Mouse (Mus musculus): ENCODE measurements around the gene Foxj2. TPM values are rescaled to one million over a fixed set of nuclear protein-coding genes. Genes with fewer than 3 reads are reported as not detected.

Foxj2 gene
- 8.1 and 8.5 TPM in 2 replicates for polyA plus RNA-seq (2015; fragmentation: Nextera tagmentation; extraction: Ambion mirVana)

DNA sequence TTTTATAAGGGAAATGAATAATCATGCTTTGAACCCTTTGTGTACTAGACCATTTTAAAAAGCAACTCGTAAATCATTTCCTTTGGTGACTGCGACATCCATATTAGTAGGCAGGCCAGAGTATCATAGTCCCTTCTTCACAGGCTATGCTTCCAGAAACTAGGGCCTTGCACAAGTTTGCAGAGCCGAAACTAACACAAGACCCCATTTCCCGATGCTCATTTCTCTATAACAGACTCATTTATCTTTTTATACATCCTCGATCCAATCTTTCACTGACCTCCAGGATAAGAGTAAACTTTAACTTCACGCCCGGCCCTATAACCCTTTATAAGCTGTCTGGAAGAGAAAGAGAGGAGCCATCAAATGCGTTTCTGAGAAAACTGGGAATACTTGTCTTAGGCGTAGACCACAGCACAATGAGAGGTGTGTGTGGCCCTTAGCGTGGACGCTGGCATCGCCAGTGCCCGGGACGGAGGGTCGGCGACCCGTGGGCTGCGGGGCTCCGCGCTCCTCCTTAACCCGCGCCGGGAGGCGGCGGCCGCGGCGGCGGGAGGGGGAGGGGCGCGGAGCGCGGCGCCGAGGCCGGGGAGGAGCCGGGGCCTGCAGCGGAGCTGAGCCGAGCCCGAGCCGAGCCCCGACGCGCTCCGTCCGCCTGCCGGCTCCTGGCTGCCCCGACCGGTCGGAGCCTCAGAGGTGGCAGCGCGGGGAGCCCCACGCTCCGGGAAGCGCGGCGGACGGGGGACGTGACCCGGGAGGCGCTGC is at the start of gene Foxj2:
Foxj2 (plus strand) TSS at position 609 of the 765 bp plus-strand sequence.
- H3K4me3 ChIP-seq (replicated peaks; ENCODE audit: low read length): peak within 1 kb of the TSS; percentile 92
- peak; percentile 86 for ATAC-seq
- no peaks in the 10 kb centered on the region for H3K27me3 ChIP-seq (replicated peaks; ENCODE audit: control insufficient read depth, insufficient read depth, low read length)
- peaks cover 24% of the 10 kb centered on the region for H3K4me1 ChIP-seq (replicated peaks; ENCODE audit: control insufficient read depth, insufficient read depth, low read length)
- H3K9me3 ChIP-seq (ENCODE audit: control insufficient read depth, low read length): no peaks in the 10 kb centered on the region
- 1% methylated on average over 57 of the region's 61 CpGs for WGBS
- no peaks in the 10 kb centered on the region for H3K36me3 ChIP-seq (ENCODE audit: control insufficient read depth, insufficient read depth)
- H3K9ac ChIP-seq (replicated peaks; ENCODE audit: low read depth, low read length): peak within 1 kb of the TSS; percentile 93
- H3K4me2 ChIP-seq (ENCODE audit: low read length): peak within 1 kb of the TSS; percentile 86
- peak within 1 kb of the TSS; percentile 31 for H3K27ac ChIP-seq (ENCODE audit: low read length)

DNA sequence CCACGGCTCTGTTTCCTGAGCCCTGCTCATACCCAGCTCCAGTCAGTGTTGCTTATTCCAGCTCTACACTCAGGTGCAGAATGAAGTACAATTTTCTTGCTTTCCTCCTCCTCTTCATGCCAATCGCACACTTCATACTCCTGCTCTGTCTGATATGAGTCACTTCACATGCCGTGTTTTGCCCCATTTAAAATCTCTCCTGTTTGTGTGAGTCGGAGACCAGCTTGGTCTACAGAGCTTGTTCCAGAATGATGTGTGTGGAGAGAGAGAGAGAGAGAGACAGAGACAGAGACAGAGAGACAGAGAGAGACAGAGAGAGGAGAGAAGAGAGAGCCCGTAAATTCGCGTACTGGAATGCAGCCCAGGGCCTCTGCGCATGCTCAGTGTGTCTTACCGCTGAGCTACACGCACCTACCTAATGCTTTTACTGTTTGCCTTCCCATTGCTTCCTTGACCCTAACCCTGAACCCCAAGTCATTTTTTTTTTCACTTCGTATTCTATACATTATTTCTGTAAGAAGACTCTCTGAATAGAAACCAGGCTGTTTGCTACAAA is 48.9 kb upstream of the Foxj2 start:
- Histone ChIP-seq H3K4me3 (replicated peaks; ENCODE audit: low read length) (no peak overlapping the region), H3K27me3 (replicated peaks; ENCODE audit: control insufficient read depth, insufficient read depth, low read length) (no peaks in the 10 kb centered on the region), H3K36me3 (ENCODE audit: control insufficient read depth, insufficient read depth) (no peaks in the 10 kb centered on the region), H3K9ac (replicated peaks; ENCODE audit: low read depth, low read length) (no peak overlapping the region), H3K4me2 (ENCODE audit: low read length) (no peak overlapping the region), H3K9me3 (ENCODE audit: control insufficient read depth, low read length) (no peaks in the 10 kb centered on the region), H3K27ac (ENCODE audit: low read length) (no peak overlapping the region), H3K4me1 (replicated peaks; ENCODE audit: control insufficient read depth, insufficient read depth, low read length) (peaks cover 12% of the 10 kb centered on the region; the same call in 1 of the 2 replicates)
- ATAC-seq: no peak
- WGBS: 90% methylated on average over 11 of the region's 11 CpGs

DNA sequence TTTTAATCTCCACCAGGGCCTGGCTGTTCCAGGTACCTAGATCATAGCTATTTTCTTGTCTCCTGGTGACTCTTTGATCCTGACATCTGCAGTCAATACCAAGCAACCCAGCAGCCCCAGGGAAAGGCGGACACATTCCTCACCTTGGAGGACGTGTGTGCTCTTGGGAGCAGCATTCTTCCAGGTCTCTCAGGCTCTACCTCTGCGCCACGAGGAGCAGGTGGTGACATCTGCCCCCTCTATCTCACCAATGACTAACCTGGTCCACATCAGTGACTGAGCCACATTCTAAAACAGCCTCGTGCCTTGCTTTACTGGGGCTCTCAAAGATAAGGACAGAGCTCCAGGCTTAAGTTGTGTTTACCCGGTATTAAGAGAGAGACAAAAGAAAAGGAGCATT is 47.0 kb upstream of the Foxj2 start:
- no peaks in the 10 kb centered on the region for H3K36me3 ChIP-seq (ENCODE audit: control insufficient read depth, insufficient read depth)
- no peak for ATAC-seq
- no peaks in the 10 kb centered on the region for H3K27me3 ChIP-seq (replicated peaks; ENCODE audit: control insufficient read depth, insufficient read depth, low read length)
- H3K9ac ChIP-seq (replicated peaks; ENCODE audit: low read depth, low read length): no peak overlapping the region
- H3K4me1 ChIP-seq (replicated peaks; ENCODE audit: control insufficient read depth, insufficient read depth, low read length): peaks cover 9% of the 10 kb centered on the region; the same call in 1 of the 2 replicates
- H3K9me3 ChIP-seq (ENCODE audit: control insufficient read depth, low read length): no peaks in the 10 kb centered on the region
- no peak overlapping the region for H3K4me2 ChIP-seq (ENCODE audit: low read length)
- WGBS: 54% methylated on average over 6 of the region's 6 CpGs
- H3K4me3 ChIP-seq (replicated peaks; ENCODE audit: low read length): no peak overlapping the region
- H3K27ac ChIP-seq (ENCODE audit: low read length): no peak overlapping the region

DNA sequence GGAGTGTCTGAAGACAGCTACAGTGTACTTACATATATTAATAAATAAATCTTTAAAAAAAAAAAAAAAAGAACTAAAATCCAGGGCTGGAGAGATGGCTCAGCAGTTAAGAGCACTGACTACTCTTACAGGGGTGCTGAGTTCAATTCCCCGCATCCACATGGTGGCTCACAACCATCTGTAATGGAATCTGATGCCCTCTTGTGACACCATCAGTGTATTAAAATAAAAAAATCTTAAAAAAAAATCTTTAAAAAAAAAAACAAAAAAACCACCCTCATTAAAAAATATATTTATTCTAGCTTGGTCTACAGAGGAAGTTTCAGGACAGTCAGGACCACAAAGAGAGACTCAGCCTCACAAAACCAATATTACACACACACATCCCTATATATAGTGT is 45.4 kb upstream of the Foxj2 start:
- Histone ChIP-seq H3K4me2 (ENCODE audit: low read length) (no peak overlapping the region), H3K9ac (replicated peaks; ENCODE audit: low read depth, low read length) (no peak overlapping the region), H3K4me1 (replicated peaks; ENCODE audit: control insufficient read depth, insufficient read depth, low read length) (peaks cover 9% of the 10 kb centered on the region; the same call in 1 of the 2 replicates), H3K9me3 (ENCODE audit: control insufficient read depth, low read length) (no peaks in the 10 kb centered on the region), H3K27ac (ENCODE audit: low read length) (no peak overlapping the region), H3K4me3 (replicated peaks; ENCODE audit: low read length) (no peak overlapping the region), H3K36me3 (ENCODE audit: control insufficient read depth, insufficient read depth) (no peaks in the 10 kb centered on the region), H3K27me3 (replicated peaks; ENCODE audit: control insufficient read depth, insufficient read depth, low read length) (no peaks in the 10 kb centered on the region)
- ATAC-seq: no peak
- WGBS: 88% methylated on average over 1 of the region's 1 CpGs

DNA sequence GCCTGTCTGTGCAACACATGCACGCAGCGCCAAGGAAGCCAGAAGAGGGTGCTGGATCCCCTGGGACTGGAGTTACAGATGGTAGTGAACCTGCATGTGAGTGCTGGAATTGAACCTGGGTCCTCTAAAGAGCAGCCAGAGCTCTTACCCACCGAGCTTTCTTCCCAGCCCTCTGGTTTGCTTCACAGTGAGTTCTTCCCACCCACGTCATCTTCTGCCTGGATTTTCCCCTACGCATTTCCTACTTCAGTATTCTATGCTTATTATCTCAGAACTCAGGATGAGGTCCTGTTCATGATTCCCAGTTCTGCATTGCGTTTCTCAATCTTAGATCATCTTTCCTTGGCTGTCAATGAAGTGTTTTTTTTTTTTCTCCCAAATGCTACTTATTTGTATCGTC is 43.7 kb upstream of the Foxj2 start:
- H3K36me3 ChIP-seq (ENCODE audit: control insufficient read depth, insufficient read depth): no peaks in the 10 kb centered on the region
- no peak overlapping the region for H3K27ac ChIP-seq (ENCODE audit: low read length)
- no peaks in the 10 kb centered on the region for H3K9me3 ChIP-seq (ENCODE audit: control insufficient read depth, low read length)
- no peak overlapping the region for H3K4me2 ChIP-seq (ENCODE audit: low read length)
- 82% methylated on average over 7 of the region's 7 CpGs for WGBS
- no peaks in the 10 kb centered on the region for H3K4me1 ChIP-seq (replicated peaks; ENCODE audit: control insufficient read depth, insufficient read depth, low read length)
- H3K9ac ChIP-seq (replicated peaks; ENCODE audit: low read depth, low read length): no peak overlapping the region
- ATAC-seq: no peak
- H3K27me3 ChIP-seq (replicated peaks; ENCODE audit: control insufficient read depth, insufficient read depth, low read length): no peaks in the 10 kb centered on the region
- H3K4me3 ChIP-seq (replicated peaks; ENCODE audit: low read length): no peak overlapping the region

DNA sequence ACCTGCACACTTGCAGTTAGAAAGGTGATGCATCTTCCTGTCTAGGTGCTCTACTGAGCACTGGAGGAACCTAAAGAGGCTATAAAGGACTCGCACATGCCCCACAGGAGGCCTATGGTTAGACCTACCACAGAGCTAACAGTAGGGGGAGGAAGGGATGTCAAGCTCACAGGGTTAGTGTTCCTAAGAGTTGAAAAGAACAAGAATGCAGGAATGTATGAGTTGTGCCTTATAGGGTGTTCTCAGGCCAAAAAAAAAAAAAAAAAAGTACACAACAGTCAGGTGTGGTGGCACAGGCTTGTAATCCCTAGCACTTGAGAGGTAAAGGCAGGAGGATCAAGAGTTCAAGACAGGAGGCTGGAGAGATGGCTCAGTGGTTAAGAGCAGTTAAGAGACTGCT is 39.8 kb upstream of the Foxj2 start:
- H3K36me3 ChIP-seq (ENCODE audit: control insufficient read depth, insufficient read depth): no peaks in the 10 kb centered on the region
- no peak overlapping the region for H3K4me2 ChIP-seq (ENCODE audit: low read length)
- no peaks in the 10 kb centered on the region for H3K9me3 ChIP-seq (ENCODE audit: control insufficient read depth, low read length)
- no peak overlapping the region for H3K9ac ChIP-seq (replicated peaks; ENCODE audit: low read depth, low read length)
- H3K4me3 ChIP-seq (replicated peaks; ENCODE audit: low read length): no peak overlapping the region
- H3K4me1 ChIP-seq (replicated peaks; ENCODE audit: control insufficient read depth, insufficient read depth, low read length): no peaks in the 10 kb centered on the region
- ATAC-seq: no peak
- WGBS: 61% methylated on average over 1 of the region's 1 CpGs
- H3K27me3 ChIP-seq (replicated peaks; ENCODE audit: control insufficient read depth, insufficient read depth, low read length): no peaks in the 10 kb centered on the region
- H3K27ac ChIP-seq (ENCODE audit: low read length): no peak overlapping the region

DNA sequence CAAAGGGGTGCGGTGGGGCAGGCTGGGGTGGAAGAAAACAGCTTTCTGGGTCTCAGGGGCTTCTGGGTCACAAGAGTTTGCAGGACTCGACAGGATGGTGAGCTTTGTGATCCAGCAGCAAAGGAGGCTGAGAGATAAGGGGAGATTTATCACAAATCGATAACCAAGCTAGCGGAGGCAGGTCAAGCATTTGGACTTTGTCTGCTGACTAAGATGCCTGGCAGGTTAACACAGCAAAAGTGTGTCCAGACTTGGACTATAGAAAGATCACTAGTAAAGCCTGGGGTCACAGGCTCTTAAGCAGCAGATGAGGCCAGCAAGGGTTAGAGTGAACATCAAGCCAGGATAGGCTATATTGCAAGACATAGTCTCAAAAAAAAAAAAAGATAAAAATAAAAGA is 38.5 kb upstream of the Foxj2 start:
- no peak for ATAC-seq
- Histone ChIP-seq H3K4me1 (replicated peaks; ENCODE audit: control insufficient read depth, insufficient read depth, low read length) (no peaks in the 10 kb centered on the region), H3K27ac (ENCODE audit: low read length) (no peak overlapping the region), H3K27me3 (replicated peaks; ENCODE audit: control insufficient read depth, insufficient read depth, low read length) (no peaks in the 10 kb centered on the region), H3K4me3 (replicated peaks; ENCODE audit: low read length) (no peak overlapping the region), H3K9me3 (ENCODE audit: control insufficient read depth, low read length) (no peaks in the 10 kb centered on the region), H3K9ac (replicated peaks; ENCODE audit: low read depth, low read length) (no peak overlapping the region), H3K4me2 (ENCODE audit: low read length) (no peak overlapping the region), H3K36me3 (ENCODE audit: control insufficient read depth, insufficient read depth) (no peaks in the 10 kb centered on the region)
- 74% methylated on average over 4 of the region's 4 CpGs for WGBS

DNA sequence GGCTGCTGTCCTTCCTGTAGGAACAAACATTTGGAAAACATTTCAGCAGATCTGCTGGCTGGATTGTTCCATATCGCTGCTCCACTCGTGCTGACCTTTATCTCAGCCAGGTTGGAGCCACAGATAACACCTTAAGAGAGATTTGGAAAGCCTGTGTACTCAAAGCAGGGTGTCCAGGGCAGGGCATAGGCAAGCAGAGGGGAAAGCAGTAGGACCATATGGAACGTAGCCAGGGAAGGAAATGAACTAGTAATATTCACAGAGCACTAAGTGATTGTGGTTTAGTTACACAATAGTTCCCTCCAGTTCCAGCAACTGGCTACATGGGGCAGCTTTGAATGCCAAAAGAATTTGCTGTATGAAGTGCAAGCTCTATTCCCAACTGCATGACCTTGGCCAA is 37.5 kb upstream of the Foxj2 start:
- Histone ChIP-seq H3K27me3 (replicated peaks; ENCODE audit: control insufficient read depth, insufficient read depth, low read length) (no peaks in the 10 kb centered on the region), H3K4me2 (ENCODE audit: low read length) (no peak overlapping the region), H3K9ac (replicated peaks; ENCODE audit: low read depth, low read length) (no peak overlapping the region), H3K36me3 (ENCODE audit: control insufficient read depth, insufficient read depth) (no peaks in the 10 kb centered on the region), H3K4me1 (replicated peaks; ENCODE audit: control insufficient read depth, insufficient read depth, low read length) (no peaks in the 10 kb centered on the region), H3K4me3 (replicated peaks; ENCODE audit: low read length) (no peak overlapping the region), H3K9me3 (ENCODE audit: control insufficient read depth, low read length) (no peaks in the 10 kb centered on the region), H3K27ac (ENCODE audit: low read length) (no peak overlapping the region)
- WGBS: 84% methylated on average over 3 of the region's 3 CpGs
- ATAC-seq: no peak

DNA sequence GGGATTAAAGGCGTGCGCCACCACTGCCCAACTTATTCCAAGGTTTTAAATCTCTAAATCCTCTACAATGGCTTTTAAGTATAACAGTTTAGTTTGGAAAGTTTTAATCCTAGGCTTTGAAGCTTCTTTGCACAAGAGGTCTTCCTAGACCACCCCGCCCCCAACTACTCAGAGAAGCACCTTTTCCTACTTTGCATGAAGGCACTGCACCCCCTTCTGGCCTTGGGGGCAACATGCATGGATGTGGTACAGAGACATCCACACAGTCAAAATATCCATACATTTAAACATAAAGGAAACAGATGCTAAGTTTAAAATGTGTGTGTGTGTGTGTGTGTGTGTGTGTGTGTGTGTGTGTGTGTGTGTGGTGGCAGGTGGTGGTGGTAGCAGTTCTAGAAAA is 34.8 kb upstream of the Foxj2 start:
- Histone ChIP-seq H3K36me3 (ENCODE audit: control insufficient read depth, insufficient read depth) (no peaks in the 10 kb centered on the region), H3K4me3 (replicated peaks; ENCODE audit: low read length) (no peak overlapping the region), H3K4me1 (replicated peaks; ENCODE audit: control insufficient read depth, insufficient read depth, low read length) (no peaks in the 10 kb centered on the region), H3K27me3 (replicated peaks; ENCODE audit: control insufficient read depth, insufficient read depth, low read length) (no peaks in the 10 kb centered on the region), H3K27ac (ENCODE audit: low read length) (no peak overlapping the region), H3K4me2 (ENCODE audit: low read length) (no peak overlapping the region), H3K9me3 (ENCODE audit: control insufficient read depth, low read length) (no peaks in the 10 kb centered on the region), H3K9ac (replicated peaks; ENCODE audit: low read depth, low read length) (no peak overlapping the region)
- ATAC-seq: no peak
- WGBS: 95% methylated on average over 3 of the region's 3 CpGs

All from forebrain, embryonic 16.5 days (tissue).